Mouse (Mus musculus) testis, postnatal 14 days (tissue): ENCODE measurements around the gene Arpc5l.
"Not testable (repeated sequence)": the region's sequence is repeated elsewhere in the genome, so short reads cannot be mapped to it uniquely, and the experiment has no call there.

Experiments
- DNase-seq: peaks from one replicate; pipeline ENCODE4 v3.0.0; 2021; ENCODE audit warnings: low spot score

Arpc5l gene

GRCm38 (mm10) chr2:38999910-39000586 is 5.1 kb upstream of the Arpc5l start:
- no peak for DNase-seq

- DNase-seq = no peak
Observed at GRCm38 (mm10) chr2:39000587-39000919, 4.6 kb upstream of the Arpc5l start.

GRCm38 (mm10) chr2:39001866-39002265 is 3.3 kb upstream of the Arpc5l start:
- DNase-seq = no peak

- DNase-seq = no peak
Observed at GRCm38 (mm10) chr2:39003106-39003505, 2.0 kb upstream of the Arpc5l start.

GRCm38 (mm10) chr2:39003512-39003911 is 1.6 kb upstream of the Arpc5l start:
- no peak for DNase-seq

- no peak for DNase-seq
Observed at GRCm38 (mm10) chr2:39004372-39004771, 776 bp upstream of the Arpc5l start.

- DNase-seq = no peak
Observed at GRCm38 (mm10) chr2:39005574-39006079, 479 bp downstream of the Arpc5l start, which contains the start of gene Rpl35. TSS of gene Rpl35 (minus strand) at chr2:39005624.

- no peak for DNase-seq
Observed at GRCm38 (mm10) chr2:39006149-39006730, 1.1 kb downstream of the Arpc5l start.

GRCm38 (mm10) chr2:39007865-39008264 is 2.7 kb downstream of the Arpc5l start:
- DNase-seq = peak; percentile 94

GRCm38 (mm10) chr2:39008350-39008851 is 3.3 kb downstream of the Arpc5l start:
- DNase-seq = no peak

- DNase-seq = no peak
Observed at GRCm38 (mm10) chr2:39008954-39009365, 3.8 kb downstream of the Arpc5l start.

- DNase-seq = not testable (repeated sequence)
Observed at GRCm38 (mm10) chr2:39010144-39010543, 5.0 kb downstream of the Arpc5l start.

GRCm38 (mm10) chr2:39011264-39011663 is 6.1 kb downstream of the Arpc5l start:
- no peak for DNase-seq

- no peak for DNase-seq
Observed at GRCm38 (mm10) chr2:39011971-39012370, 6.8 kb downstream of the Arpc5l start.

- DNase-seq = no peak
Observed at GRCm38 (mm10) chr2:39012768-39013279, 7.7 kb downstream of the Arpc5l start.

GRCm38 (mm10) chr2:39016581-39016980 is 11.4 kb downstream of the Arpc5l start:
- no peak for DNase-seq

- no peak for DNase-seq
Observed at GRCm38 (mm10) chr2:39020004-39020403, 14.9 kb downstream of the Arpc5l start.

- no peak for DNase-seq
Observed at GRCm38 (mm10) chr2:39031611-39032010, 26.5 kb downstream of the Arpc5l start.

- no peak for DNase-seq
Observed at GRCm38 (mm10) chr2:39040215-39040614, 35.1 kb downstream of the Arpc5l start.

GRCm38 (mm10) chr2:39048515-39048914 is 43.4 kb downstream of the Arpc5l start:
- no peak for DNase-seq

GRCm38 (mm10) chr2:39064687-39065399 is 59.7 kb downstream of the Arpc5l start:
- DNase-seq = no peak
